Mouse (Mus musculus): ENCODE results near the gene Radil. TPM values are rescaled to one million over a fixed set of nuclear protein-coding genes. Genes with fewer than 3 reads are reported as not detected.

Radil gene
- polyA plus RNA-seq, 1 experiment: 1.9 TPM

- no peak for TF ChIP-seq GATA1 (IDR thresholded peaks at IDR 0.05; ENCODE audit: borderline replicate concordance, low read length)
- TF ChIP-seq FLI1 (IDR thresholded peaks at IDR 0.05; ENCODE audit: low read length): no peak
- Histone ChIP-seq H3K36me3 (replicated peaks; ENCODE audit: low read length) (no peaks in the 10 kb centered on the region), H3K27me3 (replicated peaks) (peaks cover 59% of the 10 kb centered on the region), H3K4me3 (replicated peaks) (no peak overlapping the region), H3K4me1 (peaks cover 52% of the 10 kb centered on the region), H3K9me3 (no peaks in the 10 kb centered on the region)
Observed at GRCm38 (mm10) chr5:142546344-142546743, 4.6 kb downstream of the Radil start.

- no peak overlapping the region for H3K4me3 ChIP-seq (replicated peaks)
- no peaks in the 10 kb centered on the region for H3K9me3 ChIP-seq
- no peaks in the 10 kb centered on the region for H3K36me3 ChIP-seq (replicated peaks; ENCODE audit: low read length)
- H3K4me1 ChIP-seq: peaks cover 47% of the 10 kb centered on the region
- TF ChIP-seq GATA1 (IDR thresholded peaks at IDR 0.05; ENCODE audit: borderline replicate concordance, low read length) (no peak), FLI1 (IDR thresholded peaks at IDR 0.05; ENCODE audit: low read length) (no peak)
- peaks cover 64% of the 10 kb centered on the region for H3K27me3 ChIP-seq (replicated peaks)
Observed at GRCm38 (mm10) chr5:142545014-142545795, 5.7 kb downstream of the Radil start.

- Histone ChIP-seq H3K4me3 (replicated peaks) (no peak overlapping the region), H3K4me1 (peaks cover 5% of the 10 kb centered on the region; the same call in 1 of the 2 replicates), H3K9me3 (no peaks in the 10 kb centered on the region), H3K36me3 (replicated peaks; ENCODE audit: low read length) (no peaks in the 10 kb centered on the region), H3K27me3 (replicated peaks) (peaks cover 58% of the 10 kb centered on the region)
- TF ChIP-seq FLI1 (IDR thresholded peaks at IDR 0.05; ENCODE audit: low read length) (no peak), GATA1 (IDR thresholded peaks at IDR 0.05; ENCODE audit: borderline replicate concordance, low read length) (no peak)
Observed at GRCm38 (mm10) chr5:142537286-142537685, 13.6 kb downstream of the Radil start.

GRCm38 (mm10) chr5:142535388-142535787 is 15.5 kb downstream of the Radil start:
- H3K36me3 ChIP-seq (replicated peaks; ENCODE audit: low read length): no peaks in the 10 kb centered on the region
- H3K9me3 ChIP-seq: peaks cover 1% of the 10 kb centered on the region; the same call in 1 of the 2 replicates
- H3K4me1 ChIP-seq: peaks cover 4% of the 10 kb centered on the region; the same call in 1 of the 2 replicates
- H3K27me3 ChIP-seq (replicated peaks): peaks cover 47% of the 10 kb centered on the region
- TF ChIP-seq GATA1 (IDR thresholded peaks at IDR 0.05; ENCODE audit: borderline replicate concordance, low read length) (no peak), FLI1 (IDR thresholded peaks at IDR 0.05; ENCODE audit: low read length) (no peak)
- H3K4me3 ChIP-seq (replicated peaks): no peak overlapping the region

- Histone ChIP-seq H3K27me3 (replicated peaks) (peaks cover 49% of the 10 kb centered on the region), H3K4me3 (replicated peaks) (no peak within 1 kb of the TSS), H3K36me3 (replicated peaks; ENCODE audit: low read length) (no peaks in the 10 kb centered on the region), H3K9me3 (peaks cover 11% of the 10 kb centered on the region), H3K4me1 (peaks cover 12% of the 10 kb centered on the region)
- no peak for TF ChIP-seq FLI1 (IDR thresholded peaks at IDR 0.05; ENCODE audit: low read length)
- TF ChIP-seq GATA1 (IDR thresholded peaks at IDR 0.05; ENCODE audit: borderline replicate concordance, low read length): no peak
Observed at GRCm38 (mm10) chr5:142529915-142530314, 21.0 kb downstream of the Radil start, which contains the start of gene Papolb. TSS of gene Papolb (minus strand) at chr5:142530076.

GRCm38 (mm10) chr5:142524711-142525464 is 26.0 kb downstream of the Radil start:
- no peak for TF ChIP-seq FLI1 (IDR thresholded peaks at IDR 0.05; ENCODE audit: low read length)
- no peak for TF ChIP-seq GATA1 (IDR thresholded peaks at IDR 0.05; ENCODE audit: borderline replicate concordance, low read length)
- peaks cover 14% of the 10 kb centered on the region for H3K36me3 ChIP-seq (replicated peaks; ENCODE audit: low read length)
- H3K4me1 ChIP-seq: peaks cover 37% of the 10 kb centered on the region
- no peak overlapping the region for H3K4me3 ChIP-seq (replicated peaks)
- peaks cover 35% of the 10 kb centered on the region for H3K27me3 ChIP-seq (replicated peaks)
- peaks cover 42% of the 10 kb centered on the region for H3K9me3 ChIP-seq

- TF ChIP-seq GATA1 (IDR thresholded peaks at IDR 0.05; ENCODE audit: borderline replicate concordance, low read length): no peak
- no peak for TF ChIP-seq FLI1 (IDR thresholded peaks at IDR 0.05; ENCODE audit: low read length)
- Histone ChIP-seq H3K4me3 (replicated peaks) (peak overlapping the region; percentile 85), H3K27me3 (replicated peaks) (peaks cover 30% of the 10 kb centered on the region), H3K9me3 (peaks cover 45% of the 10 kb centered on the region), H3K36me3 (replicated peaks; ENCODE audit: low read length) (peaks cover 14% of the 10 kb centered on the region), H3K4me1 (peaks cover 59% of the 10 kb centered on the region)
Observed at GRCm38 (mm10) chr5:142521195-142521866, 29.6 kb downstream of the Radil start.

- peaks cover 60% of the 10 kb centered on the region for H3K4me1 ChIP-seq
- no peak overlapping the region for H3K4me3 ChIP-seq (replicated peaks)
- peaks cover 14% of the 10 kb centered on the region for H3K36me3 ChIP-seq (replicated peaks; ENCODE audit: low read length)
- TF ChIP-seq FLI1 (IDR thresholded peaks at IDR 0.05; ENCODE audit: low read length) (no peak), GATA1 (IDR thresholded peaks at IDR 0.05; ENCODE audit: borderline replicate concordance, low read length) (no peak)
- peaks cover 45% of the 10 kb centered on the region for H3K9me3 ChIP-seq
- peaks cover 29% of the 10 kb centered on the region for H3K27me3 ChIP-seq (replicated peaks)
Observed at GRCm38 (mm10) chr5:142520360-142520759, 30.5 kb downstream of the Radil start.

GRCm38 (mm10) chr5:142518973-142519372 is 31.9 kb downstream of the Radil start:
- Histone ChIP-seq H3K27me3 (replicated peaks) (peaks cover 21% of the 10 kb centered on the region), H3K36me3 (replicated peaks; ENCODE audit: low read length) (peaks cover 14% of the 10 kb centered on the region), H3K9me3 (peaks cover 45% of the 10 kb centered on the region), H3K4me3 (replicated peaks) (no peak overlapping the region), H3K4me1 (peaks cover 56% of the 10 kb centered on the region)
- TF ChIP-seq FLI1 (IDR thresholded peaks at IDR 0.05; ENCODE audit: low read length): no peak
- no peak for TF ChIP-seq GATA1 (IDR thresholded peaks at IDR 0.05; ENCODE audit: borderline replicate concordance, low read length)
